Mouse (Mus musculus) heart, adult 8-10 months (tissue): ENCODE measurements around the gene Emc9. TPM values are rescaled to one million over a fixed set of nuclear protein-coding genes. Genes with fewer than 3 reads are reported as not detected.

ENCODE experiments used
- DNase-seq: peaks from one replicate; pipeline ENCODE4 v3.0.0; 2022; ENCODE audit warnings: low spot score
- total RNA-seq, 4 experiments: library from RNA; stranded (reverse); gene quantifications; 2 replicates each; pipeline ENCODE4 v1.2.4; 2022

Emc9 gene
- total RNA-seq = 10 to 100 TPM; 65.0 to 75.0 (median 68.2) TPM

GRCm38 (mm10) chr14:55584702-55585565 is at the start of gene Emc9:
TSS of gene Emc9 (minus strand) at chr14:55585302.
- peak; percentile 84 for DNase-seq

DNA sequence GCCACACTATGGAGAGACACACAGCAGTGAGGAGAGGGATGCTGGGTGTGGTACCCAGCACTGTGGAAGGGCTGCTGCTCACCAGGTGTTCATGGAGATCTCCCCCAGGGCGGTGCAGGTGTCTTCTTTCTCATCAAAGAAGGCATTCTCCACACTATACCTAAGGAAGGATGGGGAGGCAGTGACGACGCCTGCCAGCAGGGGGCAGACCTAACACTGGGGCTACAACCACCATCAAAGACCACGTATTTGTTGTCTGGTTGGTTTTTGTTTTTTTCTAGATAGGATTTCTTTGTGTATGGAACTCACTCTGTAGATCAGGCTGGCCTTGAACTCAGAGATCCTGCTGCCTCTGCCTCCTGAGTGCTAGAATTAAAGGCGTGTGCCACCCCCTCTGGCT is 44.2 kb upstream of the Emc9 start:
- DNase-seq = peak; percentile 45

DNA sequence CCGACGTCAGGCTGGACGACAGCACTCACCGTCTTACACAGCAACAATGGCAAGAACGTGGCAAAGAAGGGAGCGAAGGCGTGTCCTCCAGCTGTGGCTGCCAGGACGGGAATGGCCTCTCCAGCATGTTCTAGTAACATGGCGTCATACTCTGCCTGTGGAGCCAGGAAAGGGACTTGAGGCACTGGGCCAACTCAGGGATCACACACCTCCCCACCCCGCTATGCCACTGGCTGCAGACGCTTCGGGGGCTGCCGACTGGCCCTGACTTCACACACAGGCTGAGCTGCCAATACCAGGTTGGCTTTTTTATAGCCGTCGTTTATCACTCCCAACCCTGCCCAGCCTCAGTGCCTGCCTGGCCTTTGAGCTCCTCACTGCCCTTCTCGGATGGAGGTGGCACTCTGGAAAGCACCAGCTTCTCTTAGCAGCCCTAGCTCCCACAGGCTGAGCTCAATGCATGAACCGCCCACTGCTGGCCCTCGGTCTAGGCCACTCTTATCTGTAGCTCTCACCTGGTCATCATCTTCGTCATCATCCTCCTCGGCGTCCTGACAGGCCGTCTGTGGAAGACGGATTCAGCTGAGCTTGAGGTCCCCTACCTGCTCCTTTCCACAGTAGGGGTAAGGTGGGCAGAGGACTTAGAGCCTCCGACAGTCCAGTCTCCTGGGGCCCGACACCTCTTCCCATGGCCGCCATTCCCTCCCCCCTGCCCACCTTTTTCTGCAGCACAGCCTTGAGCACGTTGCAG is 43.1 kb upstream of the Emc9 start:
- DNase-seq = no peak

- no peak for DNase-seq
Observed at GRCm38 (mm10) chr14:55618486-55619195, 33.5 kb upstream of the Emc9 start.

DNA sequence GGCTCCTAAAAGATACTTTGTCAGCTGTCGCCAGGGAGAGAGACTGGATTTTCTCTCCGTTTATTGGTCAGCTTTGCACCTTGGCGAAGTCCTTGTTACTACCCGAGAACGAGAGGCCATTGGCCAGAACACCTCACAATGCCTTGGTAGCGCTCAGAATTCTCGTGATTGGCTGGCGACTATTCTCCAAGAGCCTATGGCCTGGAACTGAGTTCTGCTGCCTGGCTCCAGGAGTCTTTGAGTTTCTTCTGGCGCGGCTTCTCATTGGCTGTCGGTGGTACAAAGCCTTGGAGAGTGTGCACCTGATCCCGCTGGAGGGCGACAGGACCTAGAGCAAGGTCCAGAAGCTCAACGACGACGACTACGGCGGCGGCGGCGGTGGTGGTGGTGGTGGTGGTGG is 32.7 kb upstream of the Emc9 start, which contains the start of gene Rec8:
TSS of gene Rec8 (plus strand) at position 216 of the 400 bp plus-strand sequence.
- no peak for DNase-seq

GRCm38 (mm10) chr14:55616844-55617243 is 31.7 kb upstream of the Emc9 start:
- DNase-seq = no peak

- DNase-seq = no peak
Observed at GRCm38 (mm10) chr14:55615876-55616275, 30.8 kb upstream of the Emc9 start.

GRCm38 (mm10) chr14:55614565-55615178 is 29.6 kb upstream of the Emc9 start:
- no peak for DNase-seq

DNA sequence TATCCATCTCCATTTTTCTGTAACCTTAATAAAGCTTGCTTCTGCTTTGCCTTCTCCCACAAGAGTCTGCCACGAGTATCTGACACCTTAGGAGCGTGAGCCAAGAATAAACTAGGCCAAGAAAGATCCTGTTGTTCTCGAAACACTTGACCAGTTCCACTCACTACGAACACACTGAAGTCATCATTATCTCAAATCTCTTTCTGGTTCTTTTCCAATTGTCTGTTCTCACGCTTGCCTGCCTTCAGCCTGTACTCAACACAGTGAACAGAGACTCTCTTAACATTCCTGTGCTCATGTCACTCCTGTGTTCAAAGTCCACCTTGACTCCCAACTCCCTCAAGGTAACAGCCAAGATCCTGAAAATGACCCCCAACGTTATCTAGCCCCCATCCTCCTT is 28.2 kb upstream of the Emc9 start:
- DNase-seq = no peak

- no peak for DNase-seq
Observed at GRCm38 (mm10) chr14:55608339-55608738, 23.2 kb upstream of the Emc9 start.

DNA sequence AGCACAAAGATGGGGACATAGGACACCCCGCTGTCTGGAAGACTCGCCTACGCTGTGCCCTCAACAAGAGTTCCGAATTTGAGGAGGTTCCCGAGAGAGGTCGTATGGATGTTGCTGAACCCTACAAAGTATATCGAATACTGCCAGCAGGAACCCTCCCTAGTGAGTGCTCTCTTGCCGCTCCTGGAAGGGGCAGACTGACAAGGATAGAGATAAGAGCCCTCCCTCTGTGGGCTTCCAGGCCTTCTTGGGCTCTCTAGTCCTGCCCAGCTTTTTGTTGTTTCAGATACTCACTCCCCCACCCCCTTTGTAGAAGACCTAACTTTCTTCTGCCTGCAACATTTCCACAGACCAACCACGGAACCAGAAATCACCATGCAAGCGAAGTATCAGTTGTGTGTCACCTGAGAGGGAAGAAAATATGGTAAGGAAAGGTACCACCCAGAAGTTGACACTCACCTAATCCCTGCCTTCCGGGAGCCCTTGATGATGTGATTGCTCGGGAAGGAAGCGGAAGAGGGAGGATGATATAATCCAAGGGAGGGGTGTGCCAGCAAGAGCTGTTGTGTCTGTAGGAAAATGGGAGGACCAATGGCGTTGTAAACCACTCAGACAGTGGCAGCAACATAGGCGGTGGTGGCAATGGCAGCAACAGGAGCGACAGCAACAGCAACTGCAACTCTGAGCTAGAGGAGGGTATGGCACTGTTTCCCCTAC is 20.8 kb upstream of the Emc9 start:
- no peak for DNase-seq

GRCm38 (mm10) chr14:55604823-55605222 is 19.7 kb upstream of the Emc9 start:
- DNase-seq = no peak

DNA sequence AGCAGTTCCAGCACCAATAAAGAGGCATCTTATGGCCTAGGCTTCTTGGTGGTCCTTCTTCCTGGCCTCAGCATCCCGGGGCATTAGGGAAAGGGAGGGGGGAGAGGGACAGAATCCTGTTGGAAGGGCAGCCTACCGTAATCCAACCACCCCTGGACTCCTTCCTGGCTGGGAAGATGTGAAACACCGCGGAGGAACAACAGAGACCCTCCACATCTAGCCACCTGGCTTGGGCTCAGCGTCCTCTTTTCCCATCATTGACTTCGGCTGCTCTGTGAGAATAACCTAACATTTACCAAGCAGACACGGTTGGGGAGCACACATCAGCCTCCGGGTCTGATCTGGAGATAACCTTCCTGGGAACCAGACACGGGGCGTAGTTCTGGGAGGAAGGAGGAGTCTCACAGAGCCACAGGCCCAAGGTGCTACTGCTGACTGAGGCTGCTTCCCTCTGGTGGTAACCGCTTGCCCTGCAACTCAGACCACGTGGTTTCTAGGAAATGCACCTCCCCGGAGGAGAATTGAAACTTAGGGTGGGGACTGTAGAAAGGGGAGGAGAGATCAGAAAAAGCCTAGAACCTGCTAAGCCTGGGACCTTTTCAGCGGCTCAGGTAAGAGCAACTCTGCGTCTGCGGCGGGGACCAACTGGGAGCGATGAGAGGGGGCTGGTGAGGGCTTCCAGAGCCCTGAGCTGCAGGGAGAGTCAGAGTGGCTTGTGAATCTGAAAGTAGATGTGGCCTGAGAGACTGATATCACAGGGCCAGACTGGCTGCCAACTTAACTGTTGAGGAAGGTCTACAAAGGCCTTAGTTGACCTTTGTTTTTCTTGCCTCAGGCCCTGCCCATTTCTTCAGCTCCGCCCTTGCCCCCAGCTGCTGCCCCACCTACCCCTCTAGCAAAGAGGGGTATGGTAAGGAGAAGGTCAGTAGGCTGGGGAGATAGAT is 18.8 kb upstream of the Emc9 start:
- peak; percentile 95 for DNase-seq

DNA sequence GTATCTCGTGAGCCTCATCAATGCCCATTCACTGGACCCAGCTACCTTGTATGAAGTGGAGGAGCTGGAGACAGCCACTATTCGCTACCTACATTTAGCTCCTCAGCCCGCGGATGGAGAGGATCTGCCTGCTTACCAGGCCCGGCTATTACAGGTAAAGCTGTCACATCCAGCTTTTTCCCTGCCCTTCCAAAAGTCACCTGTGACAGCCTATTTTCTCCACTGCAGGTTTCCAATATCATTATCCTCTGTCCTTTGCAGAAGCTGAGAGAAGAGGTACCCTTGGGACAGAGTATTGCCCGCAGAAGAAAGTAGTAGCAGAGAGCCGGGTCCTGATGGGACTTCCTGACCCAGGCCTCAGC is 18.1 kb upstream of the Emc9 start, which contains the start of gene Irf9:
TSS of gene Irf9 (plus strand) at position 301 of the 362 bp plus-strand sequence.
- no peak for DNase-seq

DNA sequence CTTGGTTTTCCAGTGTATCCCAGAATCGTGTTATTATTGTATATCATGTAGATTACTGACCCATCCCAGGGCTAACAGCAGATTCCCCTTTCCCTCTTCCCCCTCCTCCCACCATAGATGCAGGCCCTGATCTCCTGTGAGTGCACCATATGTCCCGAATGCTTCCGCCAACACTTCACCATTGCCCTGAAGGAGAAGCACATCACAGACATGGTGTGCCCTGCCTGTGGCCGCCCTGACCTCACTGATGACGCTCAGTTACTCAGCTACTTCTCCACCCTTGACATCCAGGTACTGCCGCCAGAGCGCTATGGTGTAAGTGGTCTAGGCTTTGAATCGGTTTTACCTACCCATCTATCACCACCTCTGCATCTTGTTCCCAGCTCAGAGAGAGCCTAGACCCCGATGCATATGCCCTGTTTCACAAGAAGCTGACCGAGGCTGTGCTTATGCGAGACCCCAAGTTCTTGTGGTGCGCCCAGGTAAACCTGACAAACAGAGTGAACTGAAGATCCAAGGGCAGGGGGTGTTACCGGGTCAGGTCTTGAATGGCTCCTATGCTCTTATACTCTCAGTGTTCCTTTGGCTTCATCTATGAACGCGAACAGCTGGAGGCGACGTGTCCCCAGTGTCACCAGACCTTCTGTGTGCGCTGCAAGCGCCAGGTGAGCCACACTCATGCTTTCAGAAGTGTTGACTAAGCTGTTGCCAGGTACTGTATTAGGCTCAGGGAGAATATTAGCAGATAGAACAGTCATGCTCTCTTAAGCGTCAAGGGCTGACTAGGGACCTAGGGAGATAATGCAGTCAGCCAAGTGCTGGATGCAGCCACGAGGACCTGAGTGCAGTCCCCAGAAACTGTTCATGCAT is 13.7 kb upstream of the Emc9 start:
- DNase-seq = no peak

GRCm38 (mm10) chr14:55596036-55596690 is 11.1 kb upstream of the Emc9 start:
- DNase-seq = no peak

DNA sequence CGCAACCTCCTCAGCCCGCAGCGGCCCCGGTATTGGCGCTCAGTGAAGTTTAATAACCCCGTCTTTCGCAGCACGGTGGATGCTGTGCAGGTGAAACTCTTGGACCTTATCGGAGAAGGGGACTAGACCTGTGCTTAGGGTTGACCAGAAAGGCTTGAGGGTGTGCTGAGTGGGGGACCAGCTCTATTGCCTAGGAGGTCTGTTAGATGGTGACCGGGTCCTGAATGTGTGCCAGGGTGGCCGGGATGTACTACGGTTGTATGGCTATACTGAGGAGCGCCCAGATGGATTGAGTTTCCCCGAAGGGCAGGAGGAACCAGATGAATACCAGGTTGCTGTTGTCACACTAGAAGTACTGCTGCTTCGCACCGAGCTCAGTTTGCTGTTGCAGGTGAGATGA is 7.1 kb upstream of the Emc9 start:
- no peak for DNase-seq

GRCm38 (mm10) chr14:55591331-55591891 is 6.3 kb upstream of the Emc9 start, which contains the start of gene Rnf31:
TSS of gene Rnf31 (plus strand) at chr14:55591708.
- DNase-seq = peak; percentile 97
